Mouse (Mus musculus): Measurements from ENCODE around the gene D10Wsu102e. TPM values are rescaled to one million over a fixed set of nuclear protein-coding genes. Genes with fewer than 3 reads are reported as not detected.
A peak's percentile ranks its signal among the peaks of the same experiment; 100 is the strongest.
"Not testable (repeated sequence)": the region's sequence is repeated elsewhere in the genome, so short reads cannot be mapped to it uniquely, and the experiment has no call there.

D10Wsu102e gene
- polyA plus RNA-seq, 1 experiment from 2014 or later: 1.0 TPM

DNA sequence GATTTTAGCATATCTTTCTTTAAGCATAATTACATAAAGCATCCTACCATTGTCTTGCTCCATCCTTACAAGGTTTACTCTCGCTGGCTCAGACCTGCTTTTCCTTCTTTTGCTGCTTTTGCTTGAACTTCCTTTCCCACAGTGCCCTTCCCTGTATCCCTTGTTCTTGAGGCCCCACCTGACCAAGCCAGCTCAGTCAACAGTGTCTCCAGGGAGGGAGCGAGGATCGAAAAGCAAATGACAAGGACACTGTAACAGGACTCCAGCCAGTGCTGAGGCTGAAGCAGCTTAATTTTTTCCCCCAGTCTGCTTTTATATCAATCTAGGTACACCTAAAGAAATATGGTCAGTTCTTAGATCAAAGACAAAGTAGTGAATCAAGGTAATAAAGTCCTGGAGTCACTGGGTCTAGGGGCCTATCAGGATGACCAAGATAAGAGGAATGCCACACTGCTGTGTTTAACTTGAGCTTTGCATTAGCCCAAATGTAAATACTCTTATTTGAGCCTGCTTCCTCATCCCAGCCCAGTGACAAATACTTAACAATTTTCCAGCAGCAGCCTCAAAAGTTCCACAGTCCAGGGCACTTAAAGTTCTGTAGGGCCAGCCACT lies 14.1 kb downstream of the D10Wsu102e start:
- H3K27ac ChIP-seq (replicated peaks; ENCODE audit: low read depth, low read length): no peak overlapping the region
- no peaks in the 10 kb centered on the region for H3K4me1 ChIP-seq (ENCODE audit: control insufficient read depth, insufficient read depth, low read length)
- WGBS: 92% methylated on average over 3 of the region's 3 CpGs
- H3K27me3 ChIP-seq (ENCODE audit: control insufficient read depth, insufficient read depth, low read length): no peaks in the 10 kb centered on the region
- H3K9ac ChIP-seq (ENCODE audit: low read length): no peak overlapping the region
- DNase-seq (ENCODE audit: low spot score) (no peak), ATAC-seq (ENCODE audit: insufficient number of reproducible peaks, low FRiP score, low TSS enrichment, low read depth) (no peak)
- H3K4me2 ChIP-seq (ENCODE audit: low read depth, severe bottlenecking): no peak overlapping the region
- H3K4me3 ChIP-seq (ENCODE audit: low read depth, low read length): no peak overlapping the region
- H3K36me3 ChIP-seq (ENCODE audit: control insufficient read depth, insufficient read depth, low read length): peaks cover 10% of the 10 kb centered on the region
- H3K9me3 ChIP-seq (ENCODE audit: control insufficient read depth, low read length): no peaks in the 10 kb centered on the region

DNA sequence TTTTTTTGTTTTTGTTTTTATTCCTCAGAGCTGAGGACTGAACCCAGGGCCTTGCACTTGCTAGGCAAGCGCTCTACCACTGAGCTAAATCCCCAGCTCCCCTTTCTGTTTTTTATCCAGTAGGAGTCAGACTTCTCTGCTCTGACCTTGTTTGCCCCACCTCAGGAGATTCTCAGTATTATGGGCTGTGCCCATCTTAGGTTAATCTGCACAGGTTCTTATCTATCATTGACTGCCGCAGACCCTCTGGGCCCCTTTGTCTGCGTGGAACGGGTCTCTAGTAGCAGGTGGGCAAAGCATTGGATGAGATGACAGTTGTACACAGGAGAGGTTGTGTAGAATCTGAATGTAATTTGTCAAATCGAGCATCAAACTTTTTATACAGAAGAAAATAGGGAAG lies 15.4 kb downstream of the D10Wsu102e start:
- DNase-seq (ENCODE audit: low spot score); H3K27me3 ChIP-seq (ENCODE audit: control insufficient read depth, insufficient read depth, low read length); H3K4me2 ChIP-seq (ENCODE audit: low read depth, severe bottlenecking); H3K4me3 ChIP-seq (ENCODE audit: low read depth, low read length); H3K27ac ChIP-seq (replicated peaks; ENCODE audit: low read depth, low read length); ATAC-seq (ENCODE audit: insufficient number of reproducible peaks, low FRiP score, low TSS enrichment, low read depth); H3K9me3 ChIP-seq (ENCODE audit: control insufficient read depth, low read length); H3K4me1 ChIP-seq (ENCODE audit: control insufficient read depth, insufficient read depth, low read length); H3K9ac ChIP-seq (ENCODE audit: low read length): not testable (repeated sequence)
- peaks cover 10% of the 10 kb centered on the region for H3K36me3 ChIP-seq (ENCODE audit: control insufficient read depth, insufficient read depth, low read length)
- 95% methylated on average over 5 of the region's 5 CpGs for WGBS

DNA sequence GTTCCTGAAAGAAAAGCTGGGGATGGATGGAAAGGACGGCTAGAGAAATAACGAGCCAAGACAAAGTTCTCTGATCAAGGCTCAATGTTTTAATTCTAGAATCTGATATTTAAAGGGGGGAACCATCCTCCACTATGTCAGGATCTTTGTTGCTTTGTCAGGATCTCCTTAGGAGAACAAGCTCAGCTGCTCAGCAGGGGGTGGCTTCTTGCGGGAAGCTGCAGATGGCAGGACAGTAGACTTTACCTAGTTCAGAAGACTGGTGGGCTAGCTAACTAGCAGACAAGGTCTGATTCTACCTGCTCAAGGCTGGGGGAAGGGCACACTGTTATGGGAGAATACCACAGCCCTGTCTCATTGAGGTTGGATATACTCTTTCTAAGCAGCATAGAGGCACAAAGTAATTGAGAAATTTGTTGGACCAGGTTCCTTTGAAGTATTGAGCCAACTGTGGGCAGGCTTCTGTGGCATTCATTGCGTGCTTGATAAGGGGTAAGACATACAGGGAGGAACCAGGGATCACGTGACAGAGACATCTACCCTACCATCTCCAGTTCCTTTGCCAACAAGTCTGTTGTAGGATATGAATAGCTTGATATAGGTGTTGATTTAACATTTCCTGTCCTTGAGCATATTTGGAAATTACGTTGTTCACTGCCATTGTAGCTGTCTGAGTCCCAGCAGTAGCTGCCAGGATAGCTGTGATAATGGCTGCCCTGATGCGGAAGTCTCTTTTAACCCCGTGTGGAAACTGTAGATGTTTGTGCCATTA lies 17.1 kb downstream of the D10Wsu102e start:
- Histone ChIP-seq H3K27ac (replicated peaks; ENCODE audit: low read depth, low read length) (no peak overlapping the region), H3K27me3 (ENCODE audit: control insufficient read depth, insufficient read depth, low read length) (no peaks in the 10 kb centered on the region), H3K36me3 (ENCODE audit: control insufficient read depth, insufficient read depth, low read length) (peaks cover 10% of the 10 kb centered on the region), H3K9me3 (ENCODE audit: control insufficient read depth, low read length) (no peaks in the 10 kb centered on the region), H3K9ac (ENCODE audit: low read length) (no peak overlapping the region), H3K4me3 (ENCODE audit: low read depth, low read length) (no peak overlapping the region), H3K4me1 (ENCODE audit: control insufficient read depth, insufficient read depth, low read length) (no peaks in the 10 kb centered on the region), H3K4me2 (ENCODE audit: low read depth, severe bottlenecking) (no peak overlapping the region)
- no peak for DNase-seq (ENCODE audit: low spot score)
- 93% methylated on average over 8 of the region's 8 CpGs for WGBS
- no peak for ATAC-seq (ENCODE audit: insufficient number of reproducible peaks, low FRiP score, low TSS enrichment, low read depth)

DNA sequence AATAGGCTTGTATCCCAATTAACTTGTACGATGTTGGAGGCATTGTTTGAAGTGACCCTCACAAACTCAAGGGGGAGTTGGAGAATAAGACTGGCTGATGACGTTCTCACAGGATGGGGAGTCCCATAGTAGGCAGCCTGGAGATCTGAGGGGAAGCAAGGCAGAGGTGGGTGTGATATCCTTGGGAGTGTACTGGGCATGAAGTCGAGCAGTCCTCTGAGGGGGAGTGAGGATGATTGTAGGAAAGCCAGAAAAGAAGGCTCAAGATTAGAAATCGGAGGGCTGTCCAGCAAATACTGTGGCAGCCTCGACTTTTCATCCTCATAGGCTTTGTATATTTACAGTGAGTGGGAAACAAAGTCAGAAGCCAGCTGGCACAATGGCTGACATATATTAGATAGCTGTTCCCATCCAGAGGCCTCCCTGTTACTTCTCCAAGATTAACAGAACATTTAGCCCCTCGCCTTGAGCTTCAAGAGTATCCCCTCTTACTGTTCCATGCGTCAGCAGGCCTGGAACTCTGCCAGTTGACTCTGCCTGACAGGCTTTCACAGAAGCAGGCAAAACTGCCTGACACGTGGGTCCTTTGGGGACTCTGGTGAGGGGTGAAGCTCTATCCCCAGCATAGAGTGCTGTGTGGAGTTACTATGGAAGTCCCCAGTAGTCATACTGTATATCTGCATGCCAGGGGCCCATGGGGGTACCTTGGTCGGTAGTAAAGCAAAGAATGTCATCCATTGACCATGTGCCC lies 18.2 kb downstream of the D10Wsu102e start:
- H3K27ac ChIP-seq (replicated peaks; ENCODE audit: low read depth, low read length): no peak overlapping the region
- H3K36me3 ChIP-seq (ENCODE audit: control insufficient read depth, insufficient read depth, low read length): peaks cover 10% of the 10 kb centered on the region
- WGBS: 86% methylated on average over 9 of the region's 9 CpGs
- H3K4me3 ChIP-seq (ENCODE audit: low read depth, low read length): no peak overlapping the region
- no peak overlapping the region for H3K9ac ChIP-seq (ENCODE audit: low read length)
- no peaks in the 10 kb centered on the region for H3K9me3 ChIP-seq (ENCODE audit: control insufficient read depth, low read length)
- ATAC-seq (ENCODE audit: insufficient number of reproducible peaks, low FRiP score, low TSS enrichment, low read depth): no peak
- no peak overlapping the region for H3K4me2 ChIP-seq (ENCODE audit: low read depth, severe bottlenecking)
- H3K27me3 ChIP-seq (ENCODE audit: control insufficient read depth, insufficient read depth, low read length): no peaks in the 10 kb centered on the region
- no peaks in the 10 kb centered on the region for H3K4me1 ChIP-seq (ENCODE audit: control insufficient read depth, insufficient read depth, low read length)
- DNase-seq (ENCODE audit: low spot score): no peak

DNA sequence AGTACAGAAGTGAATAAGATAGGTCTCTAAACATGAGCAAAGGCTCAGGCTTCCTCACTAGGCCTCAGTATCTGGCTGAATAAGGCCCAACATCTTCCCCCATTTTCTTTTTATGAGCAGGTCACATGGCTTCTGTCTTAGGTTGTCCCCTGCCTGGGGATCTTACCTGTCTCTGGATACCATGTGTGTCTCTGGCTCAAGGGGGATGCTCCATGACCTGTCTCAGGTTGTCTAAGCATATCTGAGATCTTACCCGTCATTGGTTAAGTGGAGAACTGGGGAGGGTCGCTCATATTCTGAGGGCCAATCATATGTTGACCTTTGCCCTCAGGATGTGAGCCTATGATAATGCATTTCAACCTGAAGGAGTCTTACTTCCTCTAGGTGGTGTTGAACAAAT lies 20.5 kb downstream of the D10Wsu102e start:
- H3K27me3 ChIP-seq (ENCODE audit: control insufficient read depth, insufficient read depth, low read length): no peaks in the 10 kb centered on the region
- no peak overlapping the region for H3K4me2 ChIP-seq (ENCODE audit: low read depth, severe bottlenecking)
- no peaks in the 10 kb centered on the region for H3K9me3 ChIP-seq (ENCODE audit: control insufficient read depth, low read length)
- H3K4me3 ChIP-seq (ENCODE audit: low read depth, low read length): no peak overlapping the region
- 93% methylated on average over 2 of the region's 2 CpGs for WGBS
- H3K4me1 ChIP-seq (ENCODE audit: control insufficient read depth, insufficient read depth, low read length): no peaks in the 10 kb centered on the region
- H3K9ac ChIP-seq (ENCODE audit: low read length): no peak overlapping the region
- ATAC-seq (ENCODE audit: insufficient number of reproducible peaks, low FRiP score, low TSS enrichment, low read depth) (no peak), DNase-seq (ENCODE audit: low spot score) (no peak)
- H3K27ac ChIP-seq (replicated peaks; ENCODE audit: low read depth, low read length): no peak overlapping the region
- H3K36me3 ChIP-seq (ENCODE audit: control insufficient read depth, insufficient read depth, low read length): peaks cover 3% of the 10 kb centered on the region; the same call in 1 of the 2 replicates

DNA sequence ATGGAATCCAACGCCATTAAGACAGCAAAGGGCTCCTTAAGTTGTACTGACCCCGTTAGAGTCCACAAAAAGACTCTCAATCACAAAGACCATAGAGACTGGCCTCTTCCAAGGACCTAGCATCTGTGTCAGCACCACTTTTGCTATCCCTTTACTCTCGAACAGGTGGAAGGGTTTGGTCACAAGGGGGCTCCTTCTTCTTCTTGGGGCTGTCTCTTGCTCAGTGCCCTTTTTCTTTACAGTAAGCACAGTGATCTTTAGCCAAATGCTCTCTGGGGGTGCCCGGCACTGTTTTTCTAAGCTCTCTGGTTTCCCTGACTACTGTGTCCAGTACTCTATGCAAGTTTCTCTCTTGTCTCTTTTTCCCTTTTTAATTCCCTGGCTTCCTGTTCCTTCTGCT lies 22.5 kb downstream of the D10Wsu102e start:
- Histone ChIP-seq H3K4me2 (ENCODE audit: low read depth, severe bottlenecking) (no peak overlapping the region), H3K4me1 (ENCODE audit: control insufficient read depth, insufficient read depth, low read length) (no peaks in the 10 kb centered on the region), H3K4me3 (ENCODE audit: low read depth, low read length) (no peak overlapping the region), H3K9ac (ENCODE audit: low read length) (no peak overlapping the region), H3K9me3 (ENCODE audit: control insufficient read depth, low read length) (no peaks in the 10 kb centered on the region), H3K27me3 (ENCODE audit: control insufficient read depth, insufficient read depth, low read length) (no peaks in the 10 kb centered on the region), H3K27ac (replicated peaks; ENCODE audit: low read depth, low read length) (no peak overlapping the region), H3K36me3 (ENCODE audit: control insufficient read depth, insufficient read depth, low read length) (peaks cover 3% of the 10 kb centered on the region; the same call in 1 of the 2 replicates)
- WGBS: 82% methylated on average over 4 of the region's 4 CpGs
- no peak for ATAC-seq (ENCODE audit: insufficient number of reproducible peaks, low FRiP score, low TSS enrichment, low read depth)
- DNase-seq (ENCODE audit: low spot score): no peak

DNA sequence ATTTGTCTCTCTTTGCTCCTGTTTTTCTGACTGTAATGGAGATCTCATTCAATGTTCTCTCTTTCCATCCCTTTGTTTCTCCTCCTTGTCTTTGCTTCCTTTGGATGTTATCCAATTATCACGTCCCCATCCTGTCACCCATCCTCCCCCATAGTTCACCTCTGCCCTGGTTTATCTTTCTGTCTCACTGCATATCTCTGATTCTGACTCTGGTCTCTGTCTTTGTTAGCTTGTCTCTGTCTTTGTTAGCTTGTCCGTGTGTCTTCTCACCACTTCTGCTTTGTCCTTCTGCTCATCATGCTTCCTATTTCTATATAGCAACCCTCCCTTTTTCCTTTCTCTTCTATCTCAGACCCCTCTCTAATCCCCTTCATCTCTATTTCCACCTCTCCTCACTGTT lies 23.0 kb downstream of the D10Wsu102e start:
- Histone ChIP-seq H3K4me1 (ENCODE audit: control insufficient read depth, insufficient read depth, low read length) (no peaks in the 10 kb centered on the region), H3K4me3 (ENCODE audit: low read depth, low read length) (no peak overlapping the region), H3K27ac (replicated peaks; ENCODE audit: low read depth, low read length) (no peak overlapping the region), H3K36me3 (ENCODE audit: control insufficient read depth, insufficient read depth, low read length) (peaks cover 3% of the 10 kb centered on the region; the same call in 1 of the 2 replicates), H3K4me2 (ENCODE audit: low read depth, severe bottlenecking) (no peak overlapping the region), H3K27me3 (ENCODE audit: control insufficient read depth, insufficient read depth, low read length) (no peaks in the 10 kb centered on the region), H3K9ac (ENCODE audit: low read length) (no peak overlapping the region), H3K9me3 (ENCODE audit: control insufficient read depth, low read length) (no peaks in the 10 kb centered on the region)
- ATAC-seq (ENCODE audit: insufficient number of reproducible peaks, low FRiP score, low TSS enrichment, low read depth): no peak
- WGBS: 93% methylated on average over 2 of the region's 2 CpGs
- no peak for DNase-seq (ENCODE audit: low spot score)

DNA sequence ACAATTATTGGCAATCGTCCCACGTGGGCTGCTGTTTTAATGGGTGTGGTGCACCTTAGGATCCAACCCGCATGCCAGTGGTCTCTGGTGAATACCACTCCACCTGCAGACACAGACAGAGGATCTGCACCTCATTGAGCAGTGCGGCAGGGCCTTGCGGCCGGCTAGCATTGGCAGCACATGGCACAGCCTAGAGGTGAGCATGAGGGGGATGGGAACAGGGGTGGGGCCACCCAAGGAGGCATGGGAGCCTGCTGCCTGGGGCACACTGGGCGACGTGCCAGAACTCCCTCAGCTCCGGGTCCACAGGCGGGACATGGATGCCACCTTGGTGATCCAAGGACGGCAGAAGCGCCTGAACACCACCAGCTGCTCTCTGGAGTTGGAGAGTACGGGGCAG lies 23.8 kb downstream of the D10Wsu102e start:
- Histone ChIP-seq H3K4me3 (ENCODE audit: low read depth, low read length) (no peak overlapping the region), H3K9ac (ENCODE audit: low read length) (no peak overlapping the region), H3K36me3 (ENCODE audit: control insufficient read depth, insufficient read depth, low read length) (no peaks in the 10 kb centered on the region; the same call in 1 of the 2 replicates), H3K9me3 (ENCODE audit: control insufficient read depth, low read length) (no peaks in the 10 kb centered on the region), H3K27ac (replicated peaks; ENCODE audit: low read depth, low read length) (no peak overlapping the region), H3K4me2 (ENCODE audit: low read depth, severe bottlenecking) (no peak overlapping the region), H3K27me3 (ENCODE audit: control insufficient read depth, insufficient read depth, low read length) (no peaks in the 10 kb centered on the region), H3K4me1 (ENCODE audit: control insufficient read depth, insufficient read depth, low read length) (no peaks in the 10 kb centered on the region)
- ATAC-seq (ENCODE audit: insufficient number of reproducible peaks, low FRiP score, low TSS enrichment, low read depth) (peak; percentile 21; the same call in 1 of the 2 replicates), DNase-seq (ENCODE audit: low spot score) (no peak)
- 91% methylated on average over 13 of the region's 13 CpGs for WGBS
